Mouse (Mus musculus) ovary, adult 18-20 months (tissue): ENCODE data around the gene Ptpru.

Source experiments
- DNase-seq: peaks from one replicate; pipeline ENCODE4 v3.0.0; 2022; ENCODE audit warnings: low spot score, mixed read lengths

The Ptpru gene

DNA sequence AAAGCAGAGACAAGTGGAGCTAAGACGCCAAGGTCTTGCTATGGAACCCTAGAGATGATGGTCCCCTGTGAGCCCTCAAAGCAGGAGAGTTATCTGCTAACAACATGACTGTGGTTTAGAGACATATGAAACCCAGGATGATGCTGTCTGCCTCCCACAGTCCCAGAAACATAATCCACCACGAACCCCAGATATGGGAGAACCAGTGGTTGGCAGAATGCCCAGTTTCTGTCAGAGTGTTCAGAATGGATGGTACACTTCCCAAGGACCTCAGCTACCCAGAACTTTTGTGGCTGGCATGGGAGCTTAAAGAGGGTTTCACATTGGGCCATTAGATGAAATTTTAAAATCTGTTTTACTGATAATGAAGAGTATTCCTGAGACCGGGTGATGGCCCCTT is 57.1 kb downstream of the Ptpru start:
- DNase-seq: no peak

DNA sequence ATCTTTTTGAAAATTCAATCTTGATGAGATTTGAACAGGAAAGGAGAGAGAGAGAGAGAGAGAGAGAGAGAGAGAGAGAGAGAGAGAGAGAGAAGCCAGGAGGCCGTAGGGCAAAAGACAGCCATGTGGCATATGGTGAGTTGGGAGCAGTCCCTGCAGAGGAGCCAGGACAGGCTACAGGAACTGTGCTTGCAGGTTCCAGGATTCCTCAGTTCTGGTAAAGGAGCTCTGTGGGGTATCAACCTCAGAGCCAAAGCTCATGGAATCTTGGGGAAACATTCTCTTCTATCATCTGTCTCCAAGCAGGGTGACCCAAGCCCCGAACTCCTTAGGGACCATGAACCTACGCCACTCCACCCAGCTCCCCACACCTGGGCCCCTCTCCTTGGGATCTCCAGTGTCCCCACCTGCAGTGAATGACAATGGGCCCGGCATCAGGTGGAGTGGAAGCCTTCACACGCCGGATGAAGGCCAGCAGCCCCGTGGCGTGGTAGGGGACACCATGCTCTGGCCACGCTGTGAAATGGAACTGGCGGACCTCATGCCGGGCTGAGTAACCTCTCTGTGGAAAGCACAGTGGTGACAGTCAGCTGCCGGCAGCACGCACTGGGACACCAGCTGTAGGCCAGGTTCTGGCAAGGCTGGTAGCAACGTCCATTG is 59.3 kb downstream of the Ptpru start:
- DNase-seq: no peak

DNA sequence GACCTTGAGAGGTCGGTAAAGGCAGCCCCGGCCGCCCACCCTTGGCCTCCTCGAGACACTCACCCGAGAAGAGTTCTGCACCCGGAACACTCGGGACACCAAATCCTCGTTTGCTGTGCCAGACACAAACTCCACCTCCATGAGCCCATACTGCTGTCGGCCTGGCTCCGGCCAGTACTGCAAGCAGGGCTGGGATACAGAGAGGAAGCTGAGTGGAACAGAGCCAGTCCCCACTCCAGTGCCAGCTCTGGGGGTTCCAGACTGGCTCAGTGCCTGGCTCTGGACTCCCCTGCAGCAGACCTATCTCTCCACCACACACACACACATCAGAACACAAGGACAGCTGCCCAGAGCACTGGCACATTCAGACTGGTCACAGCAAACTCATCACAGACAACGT is 66.7 kb downstream of the Ptpru start:
- no peak for DNase-seq

DNA sequence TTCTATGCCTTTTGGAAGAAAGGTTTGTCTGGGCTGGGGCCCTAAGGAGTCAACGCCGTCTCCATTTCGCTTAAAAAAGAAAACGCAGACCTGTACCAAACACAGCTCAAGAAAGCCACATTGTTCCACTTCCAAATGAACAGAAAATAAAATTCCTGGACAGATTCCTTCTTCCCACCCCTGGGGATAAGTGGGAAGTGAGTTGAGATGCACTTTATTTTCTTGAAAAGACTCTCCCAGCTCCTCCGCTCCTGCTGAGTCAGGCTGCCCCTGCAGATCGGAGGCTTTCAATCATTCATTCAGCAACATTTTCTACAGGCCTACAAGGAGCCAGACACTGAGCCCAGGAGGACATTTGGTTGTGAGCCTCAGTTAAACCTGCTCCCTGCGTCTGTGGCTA is 74.2 kb downstream of the Ptpru start:
- no peak for DNase-seq

DNA sequence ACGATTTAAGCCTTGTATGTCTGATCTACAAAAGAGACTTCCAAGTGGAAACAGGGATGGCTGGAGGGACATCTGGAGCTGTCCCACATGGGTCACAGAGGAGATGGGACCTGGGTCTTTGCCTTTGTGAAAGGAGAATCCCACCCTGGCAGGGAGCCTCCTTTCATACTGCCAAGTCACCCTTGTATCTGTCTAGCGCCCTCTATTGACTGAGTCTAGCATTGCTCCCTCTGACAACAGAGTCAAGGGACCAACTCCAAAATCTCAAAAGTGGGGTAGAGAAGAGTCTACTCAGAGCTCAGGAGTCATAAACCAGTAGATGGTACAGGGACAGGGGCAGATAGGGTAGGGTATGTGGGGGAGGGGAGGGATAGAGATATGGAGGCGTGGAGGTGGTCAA is 74.6 kb downstream of the Ptpru start:
- DNase-seq: no peak

DNA sequence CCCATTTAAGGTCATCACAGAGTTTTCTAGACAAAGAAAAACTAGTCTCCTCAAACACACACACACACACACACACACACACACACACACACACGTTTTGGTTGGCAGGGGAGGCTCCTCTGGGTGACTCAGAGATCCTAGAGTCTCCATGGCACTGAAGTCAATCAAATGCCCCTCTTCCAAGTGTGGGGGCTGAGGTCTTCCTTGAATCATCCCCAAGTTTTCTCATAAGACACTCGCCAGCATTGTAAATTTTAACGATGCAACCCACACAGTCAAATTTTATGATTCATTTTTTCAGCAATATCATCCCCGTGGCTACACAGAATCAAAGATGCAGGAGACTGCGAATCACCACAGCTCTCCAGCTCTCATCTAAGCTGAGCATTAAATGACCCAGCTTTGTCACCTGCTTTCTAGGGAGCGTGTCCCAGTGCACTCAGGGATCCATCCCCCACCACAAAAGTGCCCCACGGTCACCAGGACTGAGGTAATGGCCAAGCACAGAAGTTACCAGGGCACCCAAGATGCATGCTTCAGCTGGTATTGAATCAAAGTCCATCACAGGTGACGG is 75.8 kb downstream of the Ptpru start:
- no peak for DNase-seq

DNA sequence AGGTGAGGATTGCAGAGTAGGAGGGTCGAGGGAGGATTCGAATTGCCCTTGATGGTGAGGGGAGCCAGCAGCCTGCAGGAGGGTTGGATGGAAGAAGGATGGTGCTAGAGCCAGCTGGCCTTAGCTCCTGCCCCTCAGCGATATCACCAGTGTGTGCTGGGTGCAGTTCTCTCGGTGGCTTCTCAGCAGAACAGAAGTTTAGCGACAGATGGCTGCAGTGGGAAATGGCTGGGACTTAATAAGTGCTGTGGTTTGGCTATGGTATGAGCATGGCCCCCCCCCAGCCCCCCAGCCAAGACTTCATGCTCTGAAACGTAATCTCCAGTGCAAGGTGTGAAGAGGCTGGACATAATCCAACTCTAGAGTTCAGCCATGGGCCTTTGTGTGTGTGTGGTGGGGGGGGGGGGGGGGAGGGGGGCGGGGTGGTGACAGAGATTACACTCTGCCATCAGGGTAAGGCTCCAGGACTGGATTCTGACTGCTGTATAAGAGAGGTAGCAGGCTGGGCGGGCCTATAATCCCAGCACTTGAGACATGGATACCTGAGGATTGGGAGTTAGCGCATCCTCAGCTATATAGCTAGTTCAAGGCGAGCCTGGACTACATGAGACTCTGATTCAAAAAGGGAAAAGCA is 85.8 kb downstream of the Ptpru start:
- no peak for DNase-seq

DNA sequence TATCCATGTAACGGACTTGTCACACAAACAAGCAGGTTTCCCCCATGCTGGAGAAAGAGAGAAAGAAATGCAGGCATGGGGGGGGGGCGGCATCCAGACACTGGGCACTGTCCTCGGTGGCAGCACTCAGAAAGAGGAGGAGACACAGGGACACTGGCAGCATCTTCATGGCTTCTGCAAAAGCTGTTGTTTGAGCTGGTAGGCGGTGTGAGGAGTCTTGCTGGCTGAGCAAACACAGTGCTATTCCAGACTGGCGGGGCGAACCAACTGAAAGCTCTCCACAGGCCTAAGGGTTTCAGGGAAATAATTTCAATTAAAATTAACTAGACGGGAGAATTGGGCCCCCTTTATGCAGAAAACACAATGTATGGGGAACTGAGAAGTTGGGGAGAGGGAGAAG is 86.5 kb downstream of the Ptpru start:
- DNase-seq: no peak

DNA sequence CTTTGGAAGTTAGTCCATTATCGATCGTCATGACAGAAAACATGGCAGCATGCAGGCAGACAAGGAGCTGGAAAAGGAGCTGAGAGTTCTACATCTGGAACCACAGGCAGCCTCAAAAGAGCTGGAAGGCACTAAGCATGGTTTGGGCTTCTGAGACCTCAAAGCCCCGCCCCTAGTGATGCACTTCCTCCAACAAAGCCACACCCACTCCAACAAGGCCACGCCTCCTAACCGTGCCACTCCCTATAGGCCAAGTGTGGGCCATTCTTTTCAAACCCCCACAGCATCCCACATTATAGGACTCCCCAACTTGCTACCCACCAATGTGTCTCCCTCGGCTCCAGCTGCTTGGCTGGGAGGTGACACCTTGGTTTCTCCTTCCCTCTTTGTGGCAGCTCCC is 88.3 kb downstream of the Ptpru start:
- DNase-seq: no peak

DNA sequence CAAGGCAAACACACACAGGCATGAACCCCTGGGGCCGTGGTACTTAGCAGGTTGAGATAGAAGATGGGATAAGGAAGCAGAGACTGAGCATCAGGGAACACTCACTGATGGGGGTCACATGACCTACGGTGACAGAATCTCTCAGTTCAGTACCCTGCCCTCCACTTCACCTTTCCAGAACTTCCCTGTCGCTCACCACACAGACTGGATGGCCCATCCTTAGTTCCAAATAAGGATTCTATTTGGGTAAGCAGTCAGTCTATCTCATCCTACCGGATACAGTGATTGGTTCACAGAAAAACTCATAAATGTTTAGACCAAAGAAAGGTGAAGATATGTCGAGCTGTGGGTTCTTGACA is 93.4 kb downstream of the Ptpru start:
- no peak for DNase-seq

DNA sequence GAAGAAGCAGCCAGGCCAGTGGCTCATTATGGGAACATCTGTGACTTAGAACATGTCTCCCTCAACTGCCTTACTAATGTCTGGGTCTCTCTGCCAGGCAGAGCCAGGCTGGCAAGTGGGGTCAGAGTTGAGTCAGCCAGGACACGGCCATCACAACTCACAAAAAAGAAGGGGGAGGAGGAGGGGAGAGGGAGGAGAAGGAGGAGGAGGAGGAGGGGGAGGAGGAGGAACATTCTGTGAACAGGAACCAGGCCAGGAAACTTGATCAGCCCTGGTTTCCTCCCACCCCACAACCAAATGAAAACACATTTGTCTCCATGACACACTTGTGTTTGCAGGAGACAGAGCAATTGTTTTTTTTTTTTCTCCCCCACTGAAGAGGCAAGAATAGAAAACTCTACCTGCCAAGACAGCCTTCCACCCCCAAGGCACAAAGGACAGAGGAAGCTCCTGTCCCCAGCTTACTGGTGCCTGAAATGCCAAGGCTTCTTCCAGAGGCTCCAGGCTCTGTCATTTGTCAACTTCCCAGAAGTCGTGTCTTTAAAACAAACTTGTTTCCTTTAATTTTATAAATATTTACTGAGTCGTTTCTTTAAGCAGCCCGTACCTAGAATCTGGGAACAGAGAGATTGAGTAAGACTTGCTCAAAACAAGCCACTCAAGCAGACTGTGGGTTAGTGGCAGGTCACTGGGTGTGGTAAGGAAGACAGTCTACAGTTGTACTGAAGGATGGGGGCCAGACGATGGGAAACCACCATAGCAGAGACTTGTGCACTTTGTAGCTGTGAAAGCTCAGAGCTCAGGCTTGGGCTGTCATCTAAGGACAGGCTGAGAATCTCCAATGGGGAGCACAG is 94.0 kb downstream of the Ptpru start:
- DNase-seq: peak; percentile 9

DNA sequence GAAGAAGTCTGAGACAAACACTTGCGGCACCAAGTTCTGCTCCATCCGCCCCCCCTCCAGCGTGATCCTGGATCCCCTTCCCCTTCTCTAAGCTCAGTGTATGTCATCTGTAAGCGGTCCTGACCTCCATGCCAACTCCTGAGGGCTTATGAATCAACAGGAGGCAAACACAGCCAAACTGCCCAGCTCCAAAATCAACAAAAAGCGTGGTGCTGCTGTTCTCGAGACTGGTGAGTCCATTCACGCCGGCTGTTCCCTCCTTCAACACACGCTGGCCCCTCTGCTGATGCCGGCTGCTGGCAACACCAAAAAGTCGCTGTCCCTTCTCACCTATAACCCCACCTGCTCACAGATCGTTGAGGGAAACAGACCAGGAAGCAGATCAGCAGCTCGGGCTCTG is 95.1 kb downstream of the Ptpru start:
- no peak for DNase-seq

DNA sequence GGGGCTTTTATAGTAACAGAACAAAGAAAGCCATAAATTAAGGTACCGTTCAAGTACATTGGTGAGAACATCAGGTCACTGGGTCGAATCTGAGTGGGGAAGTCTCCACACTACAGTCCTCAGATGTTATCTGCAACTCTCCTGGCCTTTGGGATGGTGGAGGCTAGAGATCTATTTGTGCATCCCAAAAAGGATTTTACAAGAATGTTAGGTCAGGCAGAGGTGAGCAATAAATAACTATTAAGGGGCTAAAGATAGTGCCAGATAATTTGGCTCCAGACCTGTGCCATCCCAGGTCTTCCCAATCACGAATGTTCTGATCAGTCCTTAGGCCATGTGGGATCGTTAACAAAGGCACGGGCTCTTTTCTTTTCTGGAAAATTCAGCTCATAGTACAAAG is 97.5 kb downstream of the Ptpru start:
- DNase-seq: no peak

DNA sequence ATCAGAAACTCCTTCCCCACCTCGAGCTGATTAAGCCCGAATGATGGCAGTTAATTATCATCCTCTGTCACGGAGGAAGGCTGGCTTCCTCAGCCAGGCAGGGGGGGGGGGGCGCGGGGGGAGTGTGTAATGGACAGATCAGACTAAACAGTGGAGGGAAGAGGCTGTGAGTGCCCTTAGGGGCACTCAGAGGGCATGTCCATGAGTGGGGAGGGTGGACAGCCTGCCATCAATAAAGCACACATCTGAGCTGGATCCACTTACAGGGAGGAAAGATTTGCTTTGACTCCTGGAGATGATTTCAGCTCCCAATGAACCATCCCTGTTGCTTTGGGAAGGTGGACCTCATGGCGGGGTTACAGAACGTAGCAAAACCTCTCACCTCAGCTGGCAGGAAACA is 109.5 kb downstream of the Ptpru start:
- no peak for DNase-seq

DNA sequence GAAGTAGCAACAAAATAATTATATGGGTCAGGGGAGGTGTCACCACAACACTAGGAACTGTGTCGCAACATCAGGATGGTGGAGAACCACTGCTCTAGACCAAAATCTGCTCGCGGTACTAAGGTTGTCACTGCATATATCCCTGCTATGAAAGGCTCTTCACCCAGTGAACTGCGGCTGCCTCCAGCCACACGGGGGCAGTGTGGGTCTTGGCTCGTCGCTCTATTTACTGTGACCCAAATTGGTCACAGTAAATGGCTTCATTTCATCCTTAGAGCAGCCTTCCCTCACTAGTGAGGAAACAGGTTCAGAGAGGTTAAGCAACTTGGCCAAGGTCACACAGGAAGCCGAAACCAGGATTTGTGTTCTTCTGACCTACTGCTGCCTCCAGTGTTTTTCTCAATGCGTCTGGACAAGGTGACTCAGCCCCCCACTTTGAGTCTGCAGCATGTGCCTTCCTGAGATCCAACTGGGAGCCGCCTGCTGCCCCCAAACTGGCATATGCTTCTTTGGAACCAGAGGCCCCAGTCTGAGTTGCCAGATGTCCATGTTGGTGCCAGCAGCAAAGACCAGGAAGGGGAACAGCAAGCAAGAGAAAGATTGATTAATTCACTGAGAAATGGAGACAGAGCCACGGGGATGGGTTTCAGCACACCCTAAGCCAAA is 114.5 kb downstream of the Ptpru start:
- no peak for DNase-seq

DNA sequence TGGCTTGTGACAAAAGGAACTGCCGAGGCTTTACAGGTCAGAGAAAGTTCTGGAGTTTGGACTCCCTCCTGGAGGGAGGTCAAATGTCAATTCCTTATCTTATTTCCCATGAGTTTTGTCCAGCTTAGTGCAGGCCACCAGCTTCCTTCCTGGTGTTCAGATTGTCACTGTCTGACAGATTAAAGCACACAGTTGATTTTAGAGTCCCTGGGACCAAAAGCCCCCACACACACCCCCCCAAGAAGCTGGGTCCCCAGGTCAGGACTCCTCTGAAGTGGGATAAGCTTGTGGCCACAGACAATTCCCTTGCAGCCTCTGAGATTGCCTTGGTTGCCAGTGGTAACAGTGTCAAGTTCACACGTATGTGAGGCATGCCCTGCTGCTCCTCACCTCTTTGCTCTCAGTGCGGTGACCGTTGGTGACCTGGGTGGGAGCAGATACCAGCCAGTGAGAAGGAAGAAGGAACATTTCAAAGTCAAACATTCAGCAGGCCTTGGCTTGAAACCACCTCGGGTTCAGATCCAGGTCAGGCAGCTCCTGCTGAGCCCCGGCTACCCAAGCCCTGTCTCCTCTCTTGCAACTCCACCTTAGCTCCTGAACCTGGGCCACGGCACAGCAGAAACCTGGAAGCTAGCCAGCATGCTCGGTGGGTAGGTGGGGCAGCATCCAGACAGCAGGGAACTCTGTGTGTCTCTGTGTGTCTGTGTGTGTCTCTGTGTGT is 115.8 kb downstream of the Ptpru start:
- DNase-seq: no peak

DNA sequence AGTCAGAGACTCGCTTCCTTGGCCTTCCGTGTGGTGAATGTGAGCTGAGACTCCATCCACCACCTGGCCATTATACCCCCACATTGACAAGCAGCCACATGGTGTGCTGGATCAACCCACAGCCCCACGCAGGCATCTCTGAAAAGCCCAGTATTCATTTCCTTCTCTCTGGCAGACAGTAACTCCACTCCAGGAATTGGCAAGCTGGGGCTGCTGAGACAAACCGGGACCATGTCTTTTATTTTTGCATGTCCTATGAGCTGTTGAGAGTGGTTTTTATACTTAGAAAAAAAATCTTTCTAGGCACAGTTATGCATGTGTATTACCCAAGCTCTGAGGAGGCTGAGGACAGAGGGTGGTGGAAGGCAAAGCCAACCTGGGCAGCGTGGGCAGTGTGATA is 118.9 kb downstream of the Ptpru start:
- no peak for DNase-seq
